Mouse (Mus musculus) forelimb bud, embryonic 11.5 days (tissue): Measurements from ENCODE around the gene Letmd1.
"Not testable (repeated sequence)": the region's sequence is repeated elsewhere in the genome, so short reads cannot be mapped to it uniquely, and the experiment has no call there.

Experiments used
- DNase-seq: peaks from one replicate; pipeline ENCODE4 v3.0.0-alpha.2; 2012; ENCODE audit warnings: low read depth, low spot score

Letmd1 gene

DNA sequence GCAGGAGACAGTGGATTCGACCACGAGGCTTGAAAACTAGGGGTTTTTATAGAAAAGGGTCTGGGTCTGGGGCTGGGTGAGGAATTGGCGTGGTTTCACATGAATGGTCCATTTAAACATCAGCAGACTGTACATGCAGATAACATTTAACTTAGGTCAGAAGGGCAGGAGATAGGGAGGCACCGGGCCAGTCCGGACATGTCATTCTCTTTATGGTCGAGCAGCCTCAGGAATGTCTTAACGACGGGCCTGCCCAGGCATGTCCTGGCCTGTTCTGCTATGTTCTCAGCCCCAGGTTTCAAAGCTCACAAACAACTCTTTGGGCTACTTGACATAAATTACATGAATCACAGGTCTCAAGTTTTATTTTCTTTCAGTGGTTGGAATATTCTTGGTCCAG is 30.7 kb downstream of the Letmd1 start:
- DNase-seq, result not testable (repeated sequence)

DNA sequence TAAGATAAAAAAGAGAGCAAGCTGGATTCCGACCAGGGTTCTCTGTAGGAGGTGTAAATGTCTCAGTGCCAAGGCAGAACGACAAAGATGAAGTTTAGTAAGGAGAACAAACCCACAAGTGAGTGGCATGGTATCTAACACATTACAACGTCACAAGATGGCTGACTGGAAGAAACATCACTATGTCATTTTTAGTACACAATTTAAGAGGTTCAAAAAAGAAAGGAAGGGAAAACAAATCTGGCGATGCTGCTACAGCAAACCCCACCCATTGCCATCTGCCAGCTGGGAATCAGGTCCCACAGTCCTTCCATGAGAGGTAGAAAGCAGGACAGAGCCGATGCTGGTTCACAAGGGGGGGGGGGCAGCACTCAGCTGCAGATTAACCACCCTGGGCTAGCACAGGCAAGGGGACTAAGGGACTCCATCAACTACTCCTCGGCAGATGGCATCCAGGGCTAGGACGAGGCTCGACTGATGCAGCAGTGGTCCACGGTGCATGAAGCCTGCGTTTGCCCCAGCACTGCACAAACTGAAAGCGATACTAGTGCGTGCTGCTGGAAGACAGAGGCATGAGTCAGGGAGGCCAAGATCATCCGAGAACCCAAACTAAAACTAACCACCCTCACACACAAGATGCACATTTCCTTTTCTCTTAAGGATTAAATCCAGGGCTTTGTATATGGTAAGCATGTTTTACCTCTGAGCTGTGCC is 39.8 kb downstream of the Letmd1 start:
- no peak for DNase-seq

DNA sequence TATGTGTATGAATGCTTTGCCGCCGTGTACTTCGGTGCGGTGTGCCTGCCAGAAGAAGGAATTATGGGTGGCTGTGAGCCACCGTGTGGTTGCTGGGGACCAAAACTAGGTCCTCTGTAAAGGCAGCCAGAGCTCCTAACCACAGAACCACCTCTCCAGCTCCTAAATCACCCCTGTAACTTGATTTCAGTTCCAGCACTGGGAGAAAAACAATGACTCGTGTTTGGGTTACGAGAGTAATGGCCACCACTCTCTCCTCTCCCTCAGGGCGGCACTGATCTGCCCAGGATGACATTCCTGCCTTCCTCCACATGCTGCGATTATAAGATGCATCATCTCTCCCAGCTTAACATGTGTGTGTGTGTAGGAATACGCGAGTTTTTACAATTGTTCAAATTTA is 41.2 kb downstream of the Letmd1 start:
- DNase-seq, result no peak

- no peak for DNase-seq
These were observed 44.6 kb downstream of the Letmd1 start for GRCm38 (mm10) chr15:100513387-100513786.

GRCm38 (mm10) chr15:100515121-100515520 is 46.3 kb downstream of the Letmd1 start:
- DNase-seq, result no peak

DNA sequence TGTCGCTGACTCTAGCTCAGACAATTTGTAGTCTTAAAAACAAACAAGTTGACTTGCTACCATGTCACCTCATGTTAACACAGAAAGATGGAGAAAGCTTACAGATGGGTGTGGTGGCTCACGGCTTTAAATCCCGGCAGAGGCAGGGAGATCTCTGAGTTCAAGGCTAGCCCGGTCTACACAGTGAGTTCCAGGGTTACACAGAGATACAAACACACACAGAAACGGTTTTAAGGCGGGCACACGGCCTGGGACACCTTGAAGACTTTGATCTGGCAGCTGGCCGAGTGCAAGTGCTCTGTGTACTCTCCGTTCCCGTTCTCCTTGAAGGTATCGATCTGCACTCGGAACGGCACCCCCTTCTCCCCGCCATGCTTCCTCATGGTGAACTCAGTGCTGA is 51.5 kb downstream of the Letmd1 start:
- no peak for DNase-seq

- no peak for DNase-seq
These were observed 56.6 kb downstream of the Letmd1 start for GRCm38 (mm10) chr15:100525405-100525804.

- no peak for DNase-seq
These were observed 59.1 kb downstream of the Letmd1 start for GRCm38 (mm10) chr15:100527900-100528299.
